Mouse (Mus musculus) cerebellum, postnatal 4 days (tissue): Measurements from ENCODE around the gene Alpi.

Source experiments
- DNase-seq, 2 experiments: peaks; one replicate each; pipeline ENCODE4 v3.0.0; 2022; ENCODE audit warnings: low spot score in 2 of 2, mixed read lengths in 1 of 2

Alpi gene

DNA sequence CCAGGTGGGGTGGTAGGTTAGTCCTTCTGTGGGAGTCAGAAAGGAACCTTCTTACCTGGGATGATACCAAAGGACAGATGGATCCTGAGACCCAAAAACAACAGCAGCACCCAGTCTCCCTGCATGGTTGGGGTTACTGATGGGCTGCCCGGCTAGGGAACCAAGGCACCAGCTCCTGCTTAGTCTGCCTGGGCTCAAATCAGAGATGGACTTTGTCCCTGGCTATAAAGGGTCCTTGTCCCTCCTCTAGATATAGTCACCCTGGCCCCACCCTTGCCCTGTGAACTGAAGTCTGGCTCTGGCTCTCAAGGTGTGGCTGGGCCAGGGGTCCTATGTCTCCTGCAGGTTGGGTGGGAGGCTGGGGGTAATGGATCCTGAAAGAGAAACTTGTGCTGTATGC, at the start of gene Alpi:
Gene Alpi, minus strand, starts transcription at position 196 of the 400 bp plus-strand sequence.
- no peak for DNase-seq

DNA sequence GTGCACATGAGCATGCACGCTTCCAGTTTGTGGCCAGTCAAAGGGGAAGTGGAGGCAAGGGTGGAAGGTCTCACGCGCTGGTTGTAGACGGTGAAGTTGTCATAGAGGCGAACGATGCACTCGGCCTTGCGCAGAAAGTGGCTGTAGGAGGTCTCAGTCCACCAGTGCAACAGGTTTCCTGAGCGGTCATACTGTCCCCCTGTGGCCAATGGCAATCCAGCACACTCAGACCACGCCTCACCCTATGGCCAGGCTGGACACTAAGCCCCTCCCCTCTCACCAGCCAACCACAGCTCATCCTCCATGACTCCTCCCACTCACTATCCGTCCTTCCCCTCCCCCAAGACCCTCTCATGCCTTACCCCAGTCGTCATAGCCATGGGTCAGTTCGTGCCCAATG, 48.0 kb upstream of the Alpi start:
- no peak for DNase-seq

DNA sequence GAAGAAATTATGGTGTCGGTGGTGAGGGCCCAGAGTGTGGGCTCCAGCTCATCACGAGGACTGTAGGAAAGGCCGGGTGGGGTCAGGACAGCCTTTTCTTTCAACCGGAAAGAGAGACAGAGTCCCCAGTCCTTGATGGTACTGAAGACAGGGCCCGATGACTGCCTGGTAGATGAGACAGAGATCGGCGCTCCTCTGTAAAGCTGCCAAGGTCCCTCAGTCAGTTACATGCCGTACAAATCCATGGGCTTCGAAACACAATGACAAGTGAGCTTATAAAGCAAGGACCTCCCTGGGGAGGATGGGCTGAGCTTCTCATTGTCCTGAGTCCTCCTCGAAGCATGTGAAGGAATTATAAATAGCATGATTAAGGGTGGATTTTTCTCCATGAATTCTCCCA, 41.7 kb upstream of the Alpi start:
- DNase-seq: no peak

DNA sequence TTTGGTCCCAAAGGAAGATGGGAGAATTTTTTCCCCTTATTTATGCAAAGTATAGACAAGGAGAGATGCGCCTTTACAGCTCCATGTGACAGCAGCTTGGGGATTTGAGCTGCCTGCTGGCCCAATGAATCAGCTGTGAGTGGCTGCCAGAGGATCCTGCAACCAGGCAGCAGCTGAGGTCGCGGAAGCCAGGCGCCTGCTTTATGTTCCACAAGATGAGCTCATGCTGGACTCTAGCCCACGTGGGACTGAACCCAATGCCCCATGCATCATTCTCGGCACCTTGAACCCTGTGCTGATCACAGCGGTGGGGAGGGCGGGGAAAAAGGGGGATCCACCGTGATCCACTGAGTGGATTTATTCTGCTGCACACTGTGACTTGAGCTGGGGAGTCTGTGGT, 41.0 kb upstream of the Alpi start:
- no peak for DNase-seq

DNA sequence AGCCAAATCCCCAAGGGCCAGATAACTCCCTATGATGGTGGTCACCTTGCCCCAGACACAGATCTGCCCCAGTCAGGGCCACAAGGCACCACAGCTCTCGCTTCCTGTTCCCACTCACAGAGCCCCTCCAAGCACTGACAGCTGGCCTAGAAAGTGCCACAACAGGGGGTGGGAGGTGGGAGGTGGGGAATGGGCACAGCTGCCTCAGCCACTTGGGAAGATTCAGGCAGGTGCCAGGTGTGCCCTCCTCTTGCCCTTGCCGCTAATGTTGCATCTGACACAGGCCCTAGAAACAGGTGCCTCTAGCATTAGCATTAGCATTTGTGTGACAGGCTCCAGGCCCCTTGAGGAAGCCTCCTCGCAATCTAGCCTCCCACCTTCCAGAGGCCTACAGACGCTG, 40.1 kb upstream of the Alpi start:
- DNase-seq: no peak

DNA sequence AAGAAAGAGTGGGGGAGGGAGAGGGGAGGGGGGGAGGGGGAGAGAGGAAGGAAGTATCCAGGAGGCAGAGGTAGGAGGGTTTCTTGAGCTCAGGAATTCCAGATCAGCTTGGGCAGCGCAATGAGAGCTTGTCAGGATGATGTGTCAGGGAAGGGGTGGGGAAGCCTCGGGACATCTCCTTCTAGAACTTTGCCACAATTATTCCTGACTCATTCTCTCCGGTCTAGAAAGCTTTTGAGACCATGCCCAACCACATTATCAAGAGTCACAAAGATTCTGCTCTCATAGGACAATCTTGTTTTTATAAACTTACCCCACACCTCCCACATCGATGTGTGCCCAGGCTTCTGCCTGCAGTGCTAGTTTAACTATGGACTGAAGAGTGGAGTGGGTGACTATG, 30.4 kb upstream of the Alpi start:
- DNase-seq: no peak

DNA sequence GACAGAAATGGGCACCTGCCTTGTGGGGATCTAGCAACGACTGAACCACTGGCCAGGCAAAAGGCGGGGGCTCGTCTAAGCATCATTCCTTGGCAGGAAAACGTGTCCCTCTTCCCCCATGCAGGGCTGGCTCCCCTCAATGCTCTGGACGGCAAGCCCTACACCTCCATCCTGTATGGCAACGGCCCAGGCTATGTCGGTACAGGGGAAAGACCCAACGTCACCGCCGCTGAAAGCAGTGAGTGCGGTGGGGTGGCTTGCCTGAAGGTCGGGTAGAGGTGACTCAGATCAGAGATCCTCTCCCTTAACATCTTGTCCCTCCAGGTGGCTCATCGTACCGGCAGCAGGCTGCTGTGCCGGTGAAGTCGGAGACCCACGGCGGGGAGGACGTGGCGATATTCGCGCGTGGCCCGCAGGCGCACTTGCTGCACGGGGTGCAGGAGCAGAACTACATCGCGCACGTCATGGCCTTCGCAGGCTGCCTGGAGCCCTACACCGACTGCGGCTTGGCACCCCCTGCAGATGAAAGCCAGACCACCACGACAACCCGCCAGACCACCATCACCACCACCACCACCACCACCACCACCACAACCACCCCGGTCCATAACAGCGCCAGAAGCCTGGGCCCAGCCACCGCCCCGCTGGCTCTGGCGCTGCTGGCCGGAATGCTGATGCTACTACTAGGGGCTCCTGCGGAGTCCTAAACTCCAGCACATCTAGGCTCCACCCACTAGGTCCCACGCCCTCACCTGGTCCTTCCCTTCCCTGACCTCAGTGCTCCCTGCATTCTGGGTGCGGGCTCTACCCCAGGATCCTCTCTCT, 26.0 kb upstream of the Alpi start:
- peak in 1 of 2 experiments; percentile 41 for DNase-seq

DNA sequence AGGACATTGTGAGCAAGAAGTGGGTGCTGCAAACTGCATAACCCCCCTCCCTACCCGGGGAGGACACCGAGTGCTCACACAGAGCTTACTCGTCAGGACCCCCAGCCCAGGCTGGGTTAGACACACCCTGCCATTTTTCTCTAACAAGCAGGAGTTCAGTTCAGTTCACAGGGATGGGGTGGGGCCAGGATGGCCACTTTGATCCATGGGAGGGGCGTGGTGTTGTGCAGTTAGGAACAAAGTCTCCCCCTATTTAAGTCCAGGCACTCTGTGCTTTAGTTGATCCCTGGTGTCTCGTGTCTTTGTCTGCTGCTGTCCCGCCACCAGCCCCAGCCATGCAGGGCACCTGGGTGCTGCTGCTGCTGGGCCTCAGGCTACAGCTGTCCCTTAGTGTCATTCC, 23.3 kb upstream of the Alpi start, which contains the start of gene Akp3:
Gene Akp3, plus strand, starts transcription at position 301 of the 400 bp plus-strand sequence.
- no peak for DNase-seq

DNA sequence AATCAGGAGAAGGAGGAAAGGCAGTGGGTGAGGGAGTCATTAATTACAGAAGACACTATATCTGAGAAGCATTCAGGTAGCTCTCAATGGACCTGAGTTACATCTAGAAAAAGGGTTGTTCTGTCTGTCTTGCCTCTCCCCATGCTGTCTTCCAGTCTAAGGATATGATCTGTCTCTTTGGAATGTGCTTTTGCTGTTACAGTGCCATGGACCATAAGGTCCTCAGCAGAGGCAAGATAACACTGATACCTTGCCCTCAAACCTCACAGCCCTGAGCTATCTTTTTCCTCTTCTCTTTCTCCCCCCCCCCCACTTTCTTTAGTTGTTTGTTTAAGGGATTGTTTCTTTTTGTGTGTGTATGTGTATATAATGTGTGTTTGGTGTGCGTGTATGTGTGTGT, 13.4 kb upstream of the Alpi start:
- no peak for DNase-seq

DNA sequence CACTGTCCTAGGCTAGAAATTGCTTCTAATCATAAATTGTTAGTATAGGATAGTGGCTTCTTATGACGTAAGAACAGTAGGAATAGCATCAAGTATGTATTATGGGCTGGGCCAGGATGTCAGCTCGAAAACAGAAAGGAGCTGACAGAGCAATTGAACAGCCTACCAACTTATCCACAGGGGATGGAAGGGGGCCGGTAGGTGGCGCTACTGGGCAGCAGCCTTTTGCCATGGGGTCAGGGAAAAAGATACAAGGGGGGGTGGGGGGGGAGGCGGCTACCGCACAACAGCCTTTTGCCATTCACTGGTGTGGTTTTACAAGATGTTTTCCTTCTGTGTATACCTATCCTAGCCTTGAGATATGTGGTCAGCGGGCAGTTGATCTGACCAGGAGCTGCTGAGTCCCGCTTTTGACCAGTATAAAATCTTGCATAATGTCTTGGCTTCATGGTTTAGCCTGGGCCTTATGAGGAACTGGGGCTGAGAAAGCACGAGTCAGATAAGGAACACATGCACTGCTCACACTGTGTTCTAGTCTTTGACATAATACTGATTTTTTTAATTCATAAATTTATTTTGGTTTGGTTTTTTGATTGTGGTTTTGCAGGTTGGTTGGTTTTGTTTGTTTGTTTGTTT, 10.4 kb upstream of the Alpi start:
- DNase-seq: peak in 1 of 2 experiments; percentile 52

DNA sequence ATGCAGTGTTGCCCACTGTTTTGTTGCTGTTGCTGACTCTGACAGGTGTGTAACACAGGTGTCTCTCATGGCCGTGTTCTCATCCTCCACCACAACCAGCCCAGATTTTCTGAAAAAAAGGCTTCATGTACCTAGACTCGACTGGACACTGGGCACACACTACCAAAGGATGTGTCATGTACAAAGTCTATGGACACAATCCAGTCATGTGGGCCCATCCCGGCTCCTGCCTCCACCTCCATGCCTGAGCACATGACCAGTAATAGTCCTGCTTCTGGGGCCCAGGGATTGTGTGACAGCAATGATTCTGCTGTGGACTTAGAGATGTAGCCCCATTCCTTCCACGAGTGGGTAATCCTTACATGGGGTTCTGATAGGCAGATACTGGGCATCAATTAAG, 7.2 kb upstream of the Alpi start:
- no peak for DNase-seq

DNA sequence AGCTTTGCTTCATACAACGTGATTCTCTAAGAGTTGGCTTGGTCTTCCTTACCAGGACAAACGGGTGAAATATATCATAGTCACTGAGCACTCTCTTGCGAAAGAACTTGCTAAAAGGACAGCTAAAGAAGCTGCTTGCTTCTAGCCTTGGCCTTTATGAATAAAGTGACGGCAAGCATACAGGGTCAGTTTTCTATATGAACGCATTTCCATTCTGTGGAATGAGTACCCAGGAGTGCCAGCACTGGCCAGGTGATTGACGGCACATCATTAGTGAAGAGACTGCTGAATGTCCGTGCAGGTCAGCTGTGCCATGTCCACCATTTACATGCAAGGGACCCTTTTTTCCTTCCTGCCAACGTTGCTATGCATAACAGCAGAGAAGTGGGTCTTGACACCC, 5.1 kb upstream of the Alpi start:
- no peak for DNase-seq

DNA sequence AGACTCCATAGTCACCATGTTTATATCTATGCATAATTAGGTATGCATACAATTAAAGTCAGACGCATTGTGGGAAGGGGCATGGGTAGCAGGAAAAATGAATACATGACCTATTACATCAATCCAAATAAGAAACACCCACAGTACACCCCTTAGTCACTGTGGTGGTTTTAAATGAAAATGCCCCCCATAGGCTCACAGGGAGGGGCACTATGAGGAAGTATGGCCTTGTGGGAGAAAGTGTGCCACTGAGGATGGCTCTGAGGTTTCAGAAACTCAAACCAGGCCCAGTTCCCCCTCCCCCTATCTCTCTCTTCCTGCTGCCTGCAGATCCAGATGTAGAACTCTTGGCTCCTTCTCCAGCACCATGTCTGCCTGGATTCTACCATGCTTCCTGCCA, 2.5 kb upstream of the Alpi start:
- no peak for DNase-seq

DNA sequence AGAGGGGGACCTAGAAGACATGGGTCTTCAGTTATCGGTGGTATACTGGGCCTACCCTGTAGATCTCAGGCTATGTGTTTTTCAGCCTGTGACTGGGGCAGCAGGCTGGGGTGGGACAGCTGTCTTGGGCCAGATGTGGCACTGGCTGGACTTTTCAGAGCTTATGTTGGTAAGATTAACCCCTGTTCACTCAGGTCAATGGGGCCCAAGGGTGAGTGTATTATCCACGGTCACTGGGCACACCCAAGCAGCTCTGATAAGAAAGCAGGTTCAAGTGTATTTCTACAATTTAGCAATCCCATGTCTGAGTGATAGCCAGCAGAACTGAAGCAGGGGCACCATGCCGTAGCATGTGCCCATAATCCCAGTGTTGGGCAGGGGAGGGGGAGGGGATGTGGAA, 708 bp upstream of the Alpi start:
- DNase-seq: no peak

DNA sequence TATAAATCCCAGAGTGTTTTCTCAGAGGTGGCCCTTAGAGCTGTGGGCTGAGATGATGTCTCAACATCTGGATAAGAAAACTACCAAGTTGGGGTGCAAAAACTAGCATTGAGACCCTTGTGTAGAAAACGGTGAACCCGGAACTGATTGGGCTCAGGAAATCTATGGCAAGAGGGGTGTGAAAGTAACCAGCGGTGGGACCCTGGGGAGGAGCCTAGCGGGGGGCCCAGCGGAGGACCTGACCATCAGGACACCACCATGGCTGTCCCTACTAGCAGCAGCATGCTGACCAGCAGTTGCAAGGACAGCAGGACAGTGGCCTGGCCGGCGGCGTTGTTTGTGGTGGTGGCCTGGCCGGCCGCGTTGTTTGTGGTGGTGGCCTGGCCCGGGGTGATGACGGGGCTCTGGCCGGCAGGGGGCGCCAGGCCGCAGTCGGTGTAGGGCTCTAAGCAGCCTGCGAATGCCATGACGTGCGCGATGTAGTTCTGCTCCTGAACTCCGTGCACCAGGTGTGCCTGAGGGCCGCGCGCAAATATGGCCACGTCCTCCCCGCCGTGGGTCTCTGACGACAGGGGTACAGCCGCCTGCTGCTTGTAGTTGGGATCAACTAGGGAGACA, 2.9 kb downstream of the Alpi start:
- peak; percentile 35 to 72 for DNase-seq

DNA sequence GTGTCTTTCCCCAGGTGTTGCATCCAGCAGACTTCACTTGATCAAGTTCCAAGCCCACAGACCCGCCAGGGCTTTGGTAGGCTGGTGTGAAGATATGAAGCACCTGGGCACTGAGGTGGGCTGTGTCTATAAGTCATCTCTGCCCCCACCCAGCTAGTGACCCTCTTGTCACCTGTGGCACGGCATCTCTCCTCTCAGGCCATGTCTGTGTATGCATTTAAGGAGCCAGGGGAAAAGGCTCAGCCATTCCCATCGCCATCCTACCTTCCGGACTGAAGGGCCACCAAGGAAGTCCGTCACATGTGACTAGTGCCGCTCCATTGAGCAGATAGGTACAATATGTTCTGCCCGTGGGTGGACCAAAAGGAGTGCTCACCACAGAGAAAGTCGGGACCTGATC, 5.8 kb downstream of the Alpi start:
- DNase-seq: no peak

DNA sequence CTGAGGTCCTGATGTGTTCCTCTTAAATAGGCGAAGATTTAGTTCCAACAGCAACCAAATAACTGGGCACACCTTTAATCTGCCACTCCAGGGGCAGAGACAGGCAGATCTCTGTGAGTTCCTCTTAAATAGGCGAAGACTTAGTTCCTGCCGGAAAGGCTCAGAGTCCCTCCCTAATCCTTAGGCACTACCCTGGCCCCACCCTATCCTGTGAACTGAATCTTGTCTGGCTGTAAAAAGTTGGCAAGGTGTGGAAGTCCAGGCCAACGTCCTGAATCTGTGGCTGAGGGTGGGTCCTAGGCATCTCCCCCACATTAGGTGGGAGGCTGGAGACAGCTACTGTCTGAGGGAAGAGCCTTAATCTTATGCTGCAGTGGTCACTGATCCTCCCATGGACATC, 11.6 kb downstream of the Alpi start, which contains the start of gene Alppl2:
Gene Alppl2, minus strand, starts transcription at position 101 of the 400 bp plus-strand sequence.
- no peak for DNase-seq

DNA sequence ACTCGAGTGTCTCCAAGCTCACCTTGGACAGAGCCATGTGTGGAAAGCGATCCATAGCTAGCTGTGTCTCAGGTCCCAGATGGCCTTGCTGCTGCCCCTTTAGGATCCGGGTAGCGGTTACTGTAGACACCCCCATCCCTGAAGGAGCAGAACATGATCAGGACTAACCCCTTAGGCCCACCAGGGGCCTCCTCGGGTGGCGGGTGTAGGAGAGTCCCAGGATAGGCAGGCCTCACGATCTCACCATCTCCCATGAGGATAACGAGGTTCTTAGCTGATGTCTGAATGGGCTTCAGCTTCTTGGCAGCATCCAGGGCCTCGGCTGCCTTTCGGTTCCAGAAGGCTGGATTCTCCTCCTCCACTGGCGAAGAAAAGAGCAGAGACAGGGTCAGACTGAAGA, 12.2 kb downstream of the Alpi start:
- no peak for DNase-seq

DNA sequence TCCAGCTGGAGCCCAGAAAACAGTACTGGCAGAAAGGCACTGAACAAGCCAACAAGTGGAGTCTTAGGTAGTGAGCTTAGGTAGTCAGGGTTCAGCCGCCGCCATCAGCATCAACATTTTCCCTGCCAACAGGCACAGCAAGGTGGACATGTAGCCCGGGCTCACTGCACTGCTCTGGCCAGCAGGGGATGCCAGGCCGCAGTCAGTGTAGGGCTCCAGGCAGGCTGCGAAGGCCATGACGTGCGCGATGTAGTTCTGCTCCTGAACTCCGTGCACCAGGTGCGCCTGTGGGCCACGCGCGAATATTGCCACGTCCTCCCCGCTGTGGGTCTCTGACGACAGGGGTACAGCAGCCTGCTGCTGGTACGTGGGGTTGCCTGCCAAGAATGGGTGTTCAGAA, 14.4 kb downstream of the Alpi start:
- no peak for DNase-seq

DNA sequence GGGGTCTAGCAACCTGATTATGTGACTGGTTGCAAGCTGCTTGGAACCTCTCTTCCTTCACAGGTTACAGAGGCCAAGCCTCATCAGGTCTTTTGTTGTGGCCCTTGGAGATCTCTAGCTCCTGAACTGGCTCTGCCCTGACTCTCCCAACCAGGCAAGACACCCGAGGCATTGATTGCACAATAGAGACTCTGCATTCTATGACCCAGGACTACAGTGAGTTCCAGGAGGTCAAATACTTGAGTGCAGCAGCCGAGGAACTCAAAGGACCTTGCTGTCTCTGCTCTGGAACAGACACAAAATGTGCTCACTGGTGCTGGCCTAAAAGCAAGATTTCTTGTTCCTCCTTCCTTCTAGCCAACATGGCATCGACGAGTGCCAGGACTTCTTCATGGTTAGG, 15.2 kb downstream of the Alpi start:
- DNase-seq: no peak

DNA sequence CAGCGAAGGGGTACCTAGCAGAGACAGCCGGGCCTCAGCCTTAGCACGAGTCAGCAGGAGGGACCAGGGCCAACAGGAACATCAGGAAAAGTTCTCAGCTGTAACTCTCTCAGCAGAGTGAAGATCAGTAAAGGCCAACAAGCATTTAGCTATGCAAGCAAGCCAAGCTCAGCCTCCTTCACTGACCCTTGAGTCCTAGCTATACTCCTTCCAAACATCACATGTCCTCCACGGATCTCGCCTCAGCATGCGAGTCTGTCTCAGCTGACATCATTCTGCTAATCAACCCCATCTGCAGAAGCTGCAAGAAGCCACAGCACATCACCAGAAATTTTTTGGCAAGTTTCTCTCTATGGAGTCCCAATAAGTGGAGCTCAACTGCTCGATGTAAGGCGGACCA, 27.6 kb downstream of the Alpi start:
- no peak for DNase-seq

DNA sequence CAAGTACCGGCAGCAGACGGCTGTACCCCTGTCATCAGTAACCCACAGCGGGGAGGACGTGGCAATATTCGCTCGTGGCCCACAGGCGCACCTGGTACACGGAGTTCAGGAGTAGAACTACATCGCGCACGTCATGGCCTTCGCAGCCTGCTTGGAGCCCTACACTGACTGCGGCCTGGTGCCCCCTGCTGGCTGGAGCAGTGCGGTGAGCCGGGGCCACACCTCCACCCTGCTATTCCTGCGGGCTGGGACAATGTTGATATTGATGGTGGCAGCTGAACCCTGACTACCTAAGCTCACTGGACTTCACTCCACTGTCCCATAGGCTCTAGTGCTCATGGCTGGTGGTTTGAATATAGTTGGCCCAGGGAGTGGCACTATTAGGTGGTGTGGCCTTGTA, 30.7 kb downstream of the Alpi start:
- no peak for DNase-seq

DNA sequence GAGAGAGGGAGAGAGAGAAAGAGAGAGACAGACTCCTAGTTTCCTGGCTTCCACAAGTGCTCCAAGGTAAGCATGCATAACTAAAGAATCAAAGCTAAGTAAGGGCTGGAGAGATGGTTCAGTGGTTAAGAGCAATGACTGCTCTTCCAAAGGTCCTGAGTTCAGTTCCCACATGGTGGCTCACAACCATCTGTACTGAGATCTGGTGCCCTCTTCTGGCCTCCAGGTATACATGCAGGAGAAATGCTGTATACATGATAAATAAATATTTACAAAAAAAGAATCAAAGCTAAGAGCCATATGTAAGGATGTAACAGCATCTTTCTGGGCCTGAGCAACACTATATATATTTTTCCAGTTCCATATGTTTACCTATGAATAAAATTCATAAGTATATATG, 40.5 kb downstream of the Alpi start:
- no peak for DNase-seq
